Mouse (Mus musculus) adrenal gland, postnatal 36 days (tissue): ENCODE results near the gene Spata20. TPM values are rescaled to one million over a fixed set of nuclear protein-coding genes. Genes with fewer than 3 reads are reported as not detected.

Experiments used
- DNase-seq, 2 experiments: peaks; one replicate each; pipeline ENCODE4 v3.0.0; 2021; ENCODE audit warnings: mixed read lengths in 1 of 2
- total RNA-seq, 2 experiments: library from RNA; stranded (reverse); gene quantifications; 2 replicates each; pipeline ENCODE4 v1.2.3; 2021

Gene Spata20
- total RNA-seq, 2 experiments from 2014 or later: not detected

- DNase-seq: no peak
These were observed 34.7 kb downstream of the Spata20 start for GRCm38 (mm10) chr11:94451091-94451773.

DNA sequence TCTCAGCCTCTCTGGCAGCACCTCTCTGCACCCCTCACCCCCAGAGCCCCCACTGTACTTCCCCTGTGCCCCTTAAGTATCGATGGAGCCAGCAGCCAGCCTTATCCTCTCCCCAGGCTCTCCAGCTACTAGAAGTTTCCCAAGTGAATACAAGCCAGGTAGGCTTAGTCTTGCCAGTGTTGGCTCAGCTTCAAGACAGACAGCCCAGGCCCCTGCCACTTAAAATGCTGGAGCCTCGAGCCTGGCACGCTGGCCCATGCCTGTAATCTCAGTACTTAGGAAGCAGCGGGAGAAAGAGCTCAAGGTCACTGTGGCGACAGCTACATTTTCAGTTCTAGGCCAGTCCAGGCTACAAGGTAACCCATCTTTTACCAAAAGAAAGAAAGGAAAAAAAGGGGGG is 36.1 kb downstream of the Spata20 start:
- peak in 1 of 2 experiments; percentile 17 for DNase-seq

GRCm38 (mm10) chr11:94449239-94449638 is 36.7 kb downstream of the Spata20 start:
- DNase-seq: no peak

- no peak for DNase-seq
These were observed 39.0 kb downstream of the Spata20 start for GRCm38 (mm10) chr11:94447017-94447416.

- DNase-seq: no peak
These were observed 40.7 kb downstream of the Spata20 start for GRCm38 (mm10) chr11:94445300-94445699.

GRCm38 (mm10) chr11:94444829-94445228 is 41.1 kb downstream of the Spata20 start:
- DNase-seq: no peak

DNA sequence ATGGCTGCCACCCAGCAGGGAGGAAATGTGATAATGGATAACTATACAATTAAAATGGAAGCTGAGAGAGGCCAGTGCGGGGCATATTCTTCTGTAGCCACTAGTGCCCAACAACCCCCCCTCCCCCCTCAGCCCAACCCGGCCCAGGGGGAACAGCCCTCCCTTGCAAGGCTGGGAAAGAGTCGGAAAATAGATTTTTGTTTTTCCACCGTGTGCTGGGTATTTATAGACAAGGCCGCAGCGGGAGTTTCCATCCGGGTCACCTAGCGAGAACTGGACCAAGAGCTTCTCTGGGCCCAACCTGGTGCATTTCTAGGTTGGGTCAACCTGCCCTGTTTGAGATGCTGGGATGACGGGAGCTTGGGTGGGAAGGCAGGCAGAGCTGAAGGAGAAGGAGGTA is 44.2 kb downstream of the Spata20 start:
- DNase-seq: no peak

DNA sequence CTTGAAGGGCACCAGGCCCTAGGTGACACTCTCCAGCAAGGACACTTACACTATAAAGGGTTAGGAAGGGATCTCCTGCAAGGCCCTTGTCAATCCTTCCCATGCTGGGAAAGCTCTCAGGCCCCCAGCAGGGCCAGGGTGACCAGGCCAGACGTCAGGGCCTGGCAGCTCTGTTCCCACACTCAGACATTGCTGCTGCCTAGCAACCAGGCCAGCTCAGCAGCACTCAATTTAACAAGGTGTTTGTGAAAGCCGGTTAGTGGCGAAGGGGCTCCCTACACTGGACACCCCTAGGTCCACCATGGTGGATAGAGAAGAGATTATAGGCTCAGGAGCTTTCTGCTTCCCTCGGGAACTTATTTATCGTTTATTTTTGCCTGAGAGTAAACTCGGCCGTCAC is 44.9 kb downstream of the Spata20 start:
- no peak for DNase-seq

GRCm38 (mm10) chr11:94440421-94440820 is 45.6 kb downstream of the Spata20 start:
- DNase-seq: no peak

GRCm38 (mm10) chr11:94429011-94429651 is 56.8 kb downstream of the Spata20 start:
- DNase-seq: no peak

Other genes with a start within 250 kb of the Spata20 start
- 1 to 10 TPM in 1 of 2 experiments, under 1 TPM in 1; 0.46 to 1.3 TPM for gene Wfikkn2, start 240.2 kb downstream of the Spata20 start, total RNA-seq
- not detected for gene Gm21885, start 204.3 kb downstream of the Spata20 start, total RNA-seq
- 10 to 100 TPM; 59.5 to 69.8 TPM for gene Luc7l3, start 164.2 kb downstream of the Spata20 start, total RNA-seq
- 100 to 1,000 TPM; 132 to 151 TPM for gene Ankrd40, start 158.2 kb downstream of the Spata20 start, total RNA-seq
- gene Abcc3, start 93.2 kb downstream of the Spata20 start, total RNA-seq: 1 to 10 TPM; 3.8 to 7.4 TPM
- 1 to 10 TPM in 1 of 2 experiments, under 1 TPM in 1; 0.50 to 1.1 TPM for gene Cacna1g, start 12.0 kb downstream of the Spata20 start, total RNA-seq
- 10 to 100 TPM; 13.5 to 25.9 TPM for gene Epn3, start 13.8 kb upstream of the Spata20 start, total RNA-seq
- gene Mycbpap, start 35.6 kb upstream of the Spata20 start, total RNA-seq: 1 to 10 TPM; 3.6 to 9.7 TPM
- gene Rsad1, start 63.1 kb upstream of the Spata20 start, total RNA-seq: 10 to 100 TPM; 11.9 to 13.3 TPM
- not detected for gene Chad, start 78.9 kb upstream of the Spata20 start, total RNA-seq
- gene Acsf2, start 115.7 kb upstream of the Spata20 start, total RNA-seq: 100 to 1,000 TPM; 130 to 146 TPM
- 100 to 1,000 TPM; 117 to 141 TPM for gene Lrrc59, start 143.6 kb upstream of the Spata20 start, total RNA-seq
- gene Mrpl27, start 167.6 kb upstream of the Spata20 start, total RNA-seq: 10 to 100 TPM; 65.6 to 90.4 TPM
- under 1 TPM; 0.72 to 0.99 TPM for gene Eme1, start 167.8 kb upstream of the Spata20 start, total RNA-seq
- 10 to 100 TPM; 10.6 to 14.2 TPM for gene Xylt2, start 191.3 kb upstream of the Spata20 start, total RNA-seq
- gene Gm11541, start 218.3 kb upstream of the Spata20 start, total RNA-seq: not detected